Mouse (Mus musculus): ENCODE measurements around the gene Parvg.
A peak's percentile ranks its signal among the peaks of the same experiment; 100 is the strongest.

- TF ChIP-seq CTCF (IDR thresholded peaks at IDR 0.05; ENCODE audit: low read depth) = peak; percentile 65
- TF ChIP-seq EP300 (IDR thresholded peaks at IDR 0.05; ENCODE audit: low read depth) = no peak
These were observed 39.8 kb upstream of the Parvg start for GRCm38 (mm10) chr15:84284059-84284458.
